Mouse (Mus musculus) G1E (cell line): ENCODE measurements at regions not wholly inside any gene's neighbourhood (a gene's known extent, or its start where the extent isn't known, plus 50 kb on each side); places are given as distances from the start of the nearest gene placed in this dataset.

Experiments
- CTCF ChIP-seq: IDR thresholded peaks from 2 replicates; pipeline ENCODE4 v1.5.1; 2012; ENCODE audit warnings: low read depth, low read length, inconsistent platforms, mixed read lengths
- GATA2 ChIP-seq: IDR thresholded peaks from 2 replicates; pipeline ENCODE4 v1.6.1; 2012; ENCODE audit warnings: low read depth, low read length, inconsistent platforms, borderline replicate concordance

GRCm38 (mm10) chr8:77805657-77806056 lies 81.4 kb upstream of the Ednra start:
- TF ChIP-seq CTCF, result no peak
- no peak for TF ChIP-seq GATA2
